In genomic region chr7:100012515-100012914, GRCm38 (mm10) we compare ENCODE assay signal across 25 mouse cellular contexts. TPM values are rescaled to one million over a fixed set of nuclear protein-coding genes. Genes with fewer than 3 reads are reported as not detected.
DNase-seq lines count a peak whose midpoint lies in the region; ATAC-seq and TF ChIP-seq lines count a peak whose summit lies in the region.
"Had no signal": no experiment of that assay in that cellular context is flagged by ENCODE, and none has a peak within 500 bp of the region (broad histone marks: within the 10 kb centered on the region; RNA-seq: fewer than 3 reads in every experiment).

No protein-coding gene starts in this region.

- TF ChIP-seq CTCF in thymus, adult 2 months (IDR thresholded peaks at IDR 0.05; ENCODE audit: borderline replicate concordance, control insufficient read depth, extremely low read depth, insufficient read depth, low read length, poor library complexity), result no peak
- TF ChIP-seq CTCF in lung, adult 2 months (IDR thresholded peaks at IDR 0.05; ENCODE audit: insufficient read depth, low read length), result no peak

- DNase-seq in kidney, postnatal 36 days, result peak; percentile 28 to 29
- DNase-seq in kidney, adult 11 months, result no peak
- peak; percentile 77 for DNase-seq in embryo, embryonic 10.5 days (ENCODE audit: low spot score)
- DNase-seq in thymus, adult 2 months, result no peak
- DNase-seq in lung, adult 2 months, result no peak
- DNase-seq: B cell, adult 2 months; cerebellum, adult 9-10 months; kidney, postnatal 14 days; lung, postnatal 36 days; retina, postnatal 1 day; right cerebral cortex, postnatal 25 days; thymus, adult 18-20 months; thymus, postnatal 4 days had no signal

- H3K27ac ChIP-seq in hindbrain, embryonic 15.5 days (replicated peaks), result peak overlapping the region; percentile 34
- H3K27ac ChIP-seq in neural tube, embryonic 14.5 days (ENCODE audit: low read depth, low read length), result 0 out of 2 replicates have a peak overlapping the region, but pooled peaks have one; percentile 44
- no peak overlapping the region for H3K27ac ChIP-seq in thymus, adult 2 months (ENCODE audit: control insufficient read depth, insufficient read depth, low read length)
- H3K27ac ChIP-seq: heart, embryonic 10.5 days; layer of hippocampus, adult 2 months; limb, embryonic 13.5 days; liver, embryonic 14.5 days; lung, embryonic 15.5 days had no signal

- no peak overlapping the region for H3K9ac ChIP-seq in hindbrain, embryonic 15.5 days
- no peak overlapping the region for H3K9ac ChIP-seq in neural tube, embryonic 14.5 days (replicated peaks; ENCODE audit: low read depth, low read length)
- H3K9ac ChIP-seq: limb, embryonic 13.5 days; liver, embryonic 14.5 days; lung, embryonic 15.5 days had no signal

- TF ChIP-seq POLR2A in thymus, adult 2 months (IDR thresholded peaks at IDR 0.05; ENCODE audit: control insufficient read depth, extremely low read depth, insufficient read depth, low read length, poor library complexity), result no peak
- TF ChIP-seq POLR2A in lung, adult 2 months (IDR thresholded peaks at IDR 0.05; ENCODE audit: borderline replicate concordance, extremely low read depth, low read depth, low read length), result no peak

- ATAC-seq in hindbrain, embryonic 15.5 days (ENCODE audit: low FRiP score, low read depth), result no peak
- ATAC-seq in neural tube, embryonic 14.5 days (ENCODE audit: low read depth), result no peak
- ATAC-seq: forebrain, embryonic 14.5 days; intestine, postnatal 0 days; Patski had no signal

- peaks cover 15% of the 10 kb centered on the region for H3K27me3 ChIP-seq in hindbrain, embryonic 15.5 days
- H3K27me3 ChIP-seq in neural tube, embryonic 14.5 days (ENCODE audit: control insufficient read depth, insufficient read depth, low read length), result peaks cover 12% of the 10 kb centered on the region
- no peaks in the 10 kb centered on the region; the same call in 1 of the 2 replicates for H3K27me3 ChIP-seq in thymus, adult 2 months (ENCODE audit: control insufficient read depth, insufficient read depth, low read length)

- H3K4me1 ChIP-seq in hindbrain, embryonic 15.5 days (replicated peaks), result peaks cover 9% of the 10 kb centered on the region
- H3K4me1 ChIP-seq in neural tube, embryonic 14.5 days (ENCODE audit: control insufficient read depth, insufficient read depth, low read length), result no peaks in the 10 kb centered on the region
- peaks cover 3% of the 10 kb centered on the region for H3K4me1 ChIP-seq in thymus, adult 2 months (replicated peaks; ENCODE audit: control insufficient read depth, insufficient read depth, low read length)
- no peaks in the 10 kb centered on the region for H3K4me1 ChIP-seq in lung, adult 2 months (ENCODE audit: control insufficient read depth, insufficient read depth, low read length)
- H3K4me1 ChIP-seq: lung, embryonic 15.5 days had no signal

- WGBS in hindbrain, embryonic 15.5 days, result 33% methylated on average over 6 of the region's 6 CpGs
- 32% methylated on average over 6 of the region's 6 CpGs for WGBS in neural tube, embryonic 14.5 days
- 84% methylated on average over 6 of the region's 6 CpGs for WGBS in thymus, adult 2 months
- 37% methylated on average over 6 of the region's 6 CpGs for WGBS in lung, adult 2 months

- H3K36me3 ChIP-seq in hindbrain, embryonic 15.5 days, result no peaks in the 10 kb centered on the region
- no peaks in the 10 kb centered on the region for H3K36me3 ChIP-seq in neural tube, embryonic 14.5 days (ENCODE audit: control insufficient read depth, insufficient read depth, low read length)
- H3K36me3 ChIP-seq in thymus, adult 2 months (ENCODE audit: control insufficient read depth, insufficient read depth, low read length), result no peaks in the 10 kb centered on the region
- H3K36me3 ChIP-seq: G1E; heart, embryonic 10.5 days; limb, embryonic 13.5 days; lung, embryonic 15.5 days had no signal

- H3K9me3 ChIP-seq in hindbrain, embryonic 15.5 days, result no peaks in the 10 kb centered on the region
- no peaks in the 10 kb centered on the region for H3K9me3 ChIP-seq in neural tube, embryonic 14.5 days (ENCODE audit: control insufficient read depth, low read length)
- H3K9me3 ChIP-seq: G1E; heart, embryonic 10.5 days; limb, embryonic 13.5 days; lung, embryonic 15.5 days; megakaryocyte, embryonic 14.5 days had no signal

- H3K4me2 ChIP-seq in hindbrain, embryonic 15.5 days, result no peak overlapping the region
- no peak overlapping the region for H3K4me2 ChIP-seq in neural tube, embryonic 14.5 days (ENCODE audit: low read depth, low read length)
- H3K4me2 ChIP-seq: limb, embryonic 13.5 days; lung, embryonic 15.5 days had no signal

- H3K4me3 ChIP-seq in hindbrain, embryonic 15.5 days, result no peak overlapping the region
- H3K4me3 ChIP-seq in neural tube, embryonic 14.5 days (ENCODE audit: low read depth, low read length), result no peak overlapping the region
- H3K4me3 ChIP-seq in thymus, adult 2 months (ENCODE audit: control insufficient read depth, insufficient read depth, low read length), result no peak overlapping the region
- no peak overlapping the region for H3K4me3 ChIP-seq in lung, adult 2 months (replicated peaks; ENCODE audit: extremely low read depth, low read depth, low read length)
- H3K4me3 ChIP-seq: heart, embryonic 10.5 days; layer of hippocampus, adult 2 months; limb, embryonic 13.5 days; lung, embryonic 15.5 days; megakaryocyte, embryonic 14.5 days had no signal

RNA-seq across cellular contexts. Expression of gene Chrdl2, which starts 6.5 kb away (rescaled TPM):
- polyA plus RNA-seq in hindbrain, embryonic 15.5 days (2015; fragmentation: Nextera tagmentation; extraction: Ambion mirVana), result 0.71 and 1.3 TPM in 2 replicates
- 0.54 and 0.72 TPM in 2 replicates for polyA plus RNA-seq in neural tube, embryonic 14.5 days (2014; fragmentation: Nextera tagmentation; extraction: Ambion mirVana)
- 0.05 TPM in 1 of 2 replicates, not detected in the other for polyA plus RNA-seq in thymus, adult 2 months (2012; rRNA removed)
- polyA plus RNA-seq in lung, adult 2 months (2012; rRNA removed), result 0.28 and 0.29 TPM in 2 replicates
- polyA plus RNA-seq: forebrain, embryonic 14.5 days; G1E; lung, embryonic 15.5 days had no signal

RNA-seq across cellular contexts. Expression of gene Rnf169, which starts 32.3 kb away (rescaled TPM):
- polyA plus RNA-seq in hindbrain, embryonic 15.5 days (2015; fragmentation: Nextera tagmentation; extraction: Ambion mirVana), result 4.6 and 4.9 TPM in 2 replicates
- polyA plus RNA-seq in neural tube, embryonic 14.5 days (2014; fragmentation: Nextera tagmentation; extraction: Ambion mirVana), result 6.2 and 7.2 TPM in 2 replicates
- polyA plus RNA-seq in thymus, adult 2 months (2012; rRNA removed), result 13.3 and 16.4 TPM in 2 replicates
- polyA plus RNA-seq in lung, adult 2 months (2012; rRNA removed), result 5.2 and 6.0 TPM in 2 replicates

Comparison
In these comparisons a context has a peak if more than half of its experiments do, and no peak if none do; other contexts are left out.
1. DNase-seq: peak in kidney, postnatal 36 days (2 of 2) and embryo, embryonic 10.5 days (single experiment); none in kidney, adult 11 months (single experiment), thymus, adult 2 months (single experiment) and lung, adult 2 months (single experiment).